Mouse (Mus musculus): ENCODE data around the gene Tmem239.

- peak; percentile 78 for TF ChIP-seq CTCF (IDR thresholded peaks at IDR 0.05; ENCODE audit: insufficient read depth, low read length)
- no peak for TF ChIP-seq POLR2A (IDR thresholded peaks at IDR 0.05; ENCODE audit: borderline replicate concordance, extremely low read depth, low read depth, low read length)
Measured at GRCm38 (mm10) chr2:130411558-130412495, 5.5 kb downstream of the Tmem239 start.
